Mouse (Mus musculus) embryonic fibroblast, embryonic 13.5 days (primary cell): ENCODE data around the gene D2hgdh.

Experiments
- CTCF ChIP-seq: IDR thresholded peaks from 2 replicates; pipeline ENCODE4 v1.5.1; 2011; ENCODE audit warnings: mild to moderate bottlenecking, control low read depth, low read length, moderate library complexity, borderline replicate concordance; ENCODE audit not compliant: insufficient read depth
- POLR2A ChIP-seq: IDR thresholded peaks from 2 replicates; pipeline ENCODE4 v1.6.1; 2011; ENCODE audit warnings: low read depth, mild to moderate bottlenecking, control low read depth, low read length, moderate library complexity

GRCm38 (mm10) chr1:93835876-93836531 is 11.3 kb downstream of the D2hgdh start:
- TF ChIP-seq CTCF, result no peak
- TF ChIP-seq POLR2A, result no peak
